Mouse (Mus musculus) limb, embryonic 13.5 days (tissue): ENCODE results near the gene Ptges3l. TPM values are rescaled to one million over a fixed set of nuclear protein-coding genes. Genes with fewer than 3 reads are reported as not detected.
"Not testable (repeated sequence)": the region's sequence is repeated elsewhere in the genome, so short reads cannot be mapped to it uniquely, and the experiment has no call there.

Source experiments
- ATAC-seq: fragments of 200-750 bp; cut with Nextera tagmentation; 2 replicates; pipeline ENCODE4 v1.8.0; 2017; ENCODE audit warnings: low read depth, moderate number of reproducible peaks, moderate TSS enrichment; ENCODE audit not compliant: low FRiP score
- H3K27ac ChIP-seq: fragments of 300-500 bp; sonication (generic); 2 replicates; pipeline ENCODE4 v1.5.1; 2015; ENCODE audit warnings: inconsistent platforms, mild to moderate bottlenecking, moderate library complexity
- H3K27me3 ChIP-seq: fragments of 300-500 bp; sonication (generic); 2 replicates; pipeline ENCODE4 v1.6.1; 2015; ENCODE audit warnings: mild to moderate bottlenecking, inconsistent platforms
- H3K36me3 ChIP-seq: fragments of 300-500 bp; sonication (generic); 2 replicates; pipeline ENCODE4 v1.6.1; 2015; ENCODE audit warnings: inconsistent platforms, mild to moderate bottlenecking, moderate library complexity
- H3K4me1 ChIP-seq: fragments of 300-500 bp; sonication (generic); 2 replicates; pipeline ENCODE4 v1.6.1; 2015; ENCODE audit warnings: inconsistent platforms
- H3K4me2 ChIP-seq: fragments of 300-500 bp; sonication (generic); replicated peaks from 2 replicates; pipeline ENCODE4 v1.6.1; 2015; ENCODE audit warnings: inconsistent platforms, mild to moderate bottlenecking, moderate library complexity
- H3K4me3 ChIP-seq: fragments of 300-500 bp; sonication (generic); 2 replicates; pipeline ENCODE4 v1.5.1; 2015; ENCODE audit warnings: moderate library complexity, mild to moderate bottlenecking, inconsistent platforms
- H3K9ac ChIP-seq: fragments of 300-500 bp; sonication (generic); 2 replicates; pipeline ENCODE4 v1.6.1; 2015; ENCODE audit warnings: mild to moderate bottlenecking, inconsistent platforms
- H3K9me3 ChIP-seq: fragments of 300-500 bp; sonication (generic); 2 replicates; pipeline ENCODE4 v1.6.1; 2016; ENCODE audit warnings: inconsistent platforms
- WGBS: fragments of 180-500 bp; shearing (Covaris S2); methylation state at CpG from one replicate; pipeline ENCODE4 v1.1.7; 2015; 5-methylcytosine and 5-hydroxymethylcytosine counted together
- polyA plus RNA-seq: library from polyadenylated mRNA; unstranded; fragments of >200 nt; fragmentation: Nextera tagmentation; extraction: Ambion mirVana; gene quantifications from 2 replicates; pipeline ENCODE4 v1.2.1, GENCODE M21; 2015

Ptges3l gene
- polyA plus RNA-seq, 1 experiment from 2014 or later = 15.3 TPM

DNA sequence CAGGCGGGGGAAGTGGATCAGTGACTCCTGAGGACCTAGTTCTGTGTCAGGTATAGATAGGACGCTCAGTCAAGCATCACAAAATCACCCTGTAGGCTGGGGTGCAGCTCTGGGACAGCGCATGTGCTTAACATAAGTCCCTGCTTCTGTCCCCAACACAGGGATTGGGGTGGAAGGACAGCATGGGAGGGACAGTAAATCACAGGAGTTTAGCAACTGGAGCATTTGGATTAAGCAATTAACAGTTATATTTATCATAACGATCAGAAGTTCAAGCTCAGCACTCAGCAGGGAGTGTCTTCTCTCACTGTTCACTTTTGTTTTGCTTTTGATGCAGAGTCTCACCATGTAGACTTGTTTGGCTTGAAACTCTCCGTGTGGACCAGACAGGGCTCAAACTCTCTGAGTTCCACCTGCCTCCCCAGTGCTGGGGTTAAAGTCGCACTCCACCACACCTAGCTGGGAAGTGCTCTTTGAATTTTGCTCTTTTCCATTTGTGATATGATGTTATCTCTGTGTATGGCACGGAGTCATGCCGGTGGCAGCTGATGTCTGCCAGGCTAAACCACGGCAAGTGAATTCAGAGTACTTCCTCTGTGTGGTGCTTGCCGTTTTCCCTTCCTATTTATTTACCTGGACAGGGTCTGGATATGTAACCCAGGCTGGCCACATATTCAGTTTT, 27.1 kb upstream of the Ptges3l start:
- ATAC-seq = no peak

DNA sequence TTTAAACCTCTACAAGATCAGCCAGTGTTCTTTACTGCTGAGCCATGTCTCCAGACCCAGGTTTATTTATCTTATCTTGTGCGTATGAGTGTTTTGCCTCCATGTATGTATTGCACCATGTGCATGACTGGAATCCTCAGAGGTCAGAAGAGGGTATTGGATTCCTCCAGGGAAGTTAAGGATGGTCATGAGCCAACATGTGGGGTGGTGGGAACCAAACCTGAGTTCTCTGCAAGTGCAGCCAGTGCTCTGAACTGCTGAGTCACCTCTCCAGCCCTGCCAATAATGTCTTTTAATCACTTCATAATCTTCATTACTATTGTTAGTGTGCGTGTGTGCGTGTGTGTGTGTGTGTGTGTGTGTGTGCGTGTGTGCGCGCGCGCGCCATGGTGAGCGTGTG, 26.4 kb upstream of the Ptges3l start:
- Histone ChIP-seq H3K4me2 (no peak overlapping the region), H3K4me1 (peaks cover 22% of the 10 kb centered on the region), H3K36me3 (peaks cover 3% of the 10 kb centered on the region; the same call in 1 of the 2 replicates), H3K4me3 (no peak overlapping the region), H3K9me3 (no peaks in the 10 kb centered on the region), H3K27me3 (no peaks in the 10 kb centered on the region), H3K27ac (no peak overlapping the region), H3K9ac (no peak overlapping the region)
- ATAC-seq = no peak
- WGBS = 92% methylated on average over 10 of the region's 10 CpGs

More for the DNA sequence above, 27.1 kb upstream of the Ptges3l start:
- H3K27me3 ChIP-seq = no peaks in the 10 kb centered on the region
- H3K4me1 ChIP-seq = peaks cover 22% of the 10 kb centered on the region
- H3K36me3 ChIP-seq = no peaks in the 10 kb centered on the region; the same call in 1 of the 2 replicates
- no peak overlapping the region for H3K4me3 ChIP-seq
- 71% methylated on average over 10 of the region's 10 CpGs for WGBS
- H3K9ac ChIP-seq = no peak overlapping the region
- H3K9me3 ChIP-seq = no peaks in the 10 kb centered on the region
- no peak overlapping the region for H3K27ac ChIP-seq
- H3K4me2 ChIP-seq = no peak overlapping the region

DNA sequence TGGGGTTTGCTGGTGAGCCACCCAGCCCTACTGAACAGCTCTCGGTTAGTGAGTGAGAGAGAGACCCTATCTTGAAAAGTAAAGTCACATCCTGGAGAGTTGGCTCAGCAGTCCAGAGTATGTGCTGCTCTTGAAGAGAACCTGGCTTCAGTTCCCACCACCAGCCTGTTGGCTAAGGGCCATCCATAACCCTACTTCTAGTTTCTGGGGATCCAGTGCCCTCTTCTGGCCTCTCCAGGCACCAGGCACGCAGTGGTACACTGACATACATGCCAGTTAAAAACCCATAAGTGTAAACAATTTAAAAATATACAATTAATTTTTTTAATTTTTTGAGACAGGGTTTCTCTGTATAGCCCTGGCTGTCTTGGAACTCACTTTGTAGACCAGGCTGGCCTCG, 25.3 kb upstream of the Ptges3l start:
- no peak overlapping the region for H3K27ac ChIP-seq
- peaks cover 8% of the 10 kb centered on the region for H3K36me3 ChIP-seq
- no peak overlapping the region for H3K9ac ChIP-seq
- no peak overlapping the region for H3K4me3 ChIP-seq
- 78% methylated on average over 3 of the region's 3 CpGs for WGBS
- H3K4me2 ChIP-seq = no peak overlapping the region
- no peak for ATAC-seq
- H3K4me1 ChIP-seq = peaks cover 22% of the 10 kb centered on the region
- no peaks in the 10 kb centered on the region for H3K9me3 ChIP-seq
- H3K27me3 ChIP-seq = no peaks in the 10 kb centered on the region

- H3K9ac ChIP-seq, H3K27ac ChIP-seq, ATAC-seq, H3K4me3 ChIP-seq, H3K4me2 ChIP-seq, H3K9me3 ChIP-seq, H3K27me3 ChIP-seq: not testable (repeated sequence)
- Histone ChIP-seq H3K36me3 (peaks cover 14% of the 10 kb centered on the region), H3K4me1 (peaks cover 20% of the 10 kb centered on the region; the same call in 1 of the 2 replicates)
- WGBS = 83% methylated on average over 4 of the region's 4 CpGs
These were observed 24.5 kb upstream of the Ptges3l start for GRCm38 (mm10) chr11:101449596-101449995.

DNA sequence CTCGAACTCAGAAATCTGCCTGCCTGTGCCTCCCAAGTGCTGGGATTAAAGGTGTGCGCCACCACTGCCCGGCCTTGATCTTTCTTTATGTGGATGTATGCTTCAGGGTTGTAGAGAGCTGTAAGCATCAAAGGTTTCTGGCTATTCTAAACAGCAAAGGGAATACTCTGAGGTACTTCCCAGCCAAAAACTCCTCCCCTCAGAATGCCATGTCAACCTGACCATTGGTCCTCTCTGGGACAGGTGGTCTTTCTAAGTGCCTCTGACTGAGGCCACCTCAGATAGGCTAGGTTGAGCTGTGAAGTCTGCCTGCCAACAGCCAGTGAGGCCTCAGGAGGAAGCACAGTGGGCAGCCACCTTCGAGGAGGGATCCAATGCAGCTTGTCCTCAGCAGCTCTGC, 23.8 kb upstream of the Ptges3l start:
- Histone ChIP-seq H3K4me3 (peak overlapping the region; percentile 42), H3K4me2 (peak overlapping the region; percentile 60), H3K9ac (peak overlapping the region; percentile 62), H3K4me1 (peaks cover 23% of the 10 kb centered on the region), H3K36me3 (peaks cover 21% of the 10 kb centered on the region), H3K27me3 (no peaks in the 10 kb centered on the region), H3K9me3 (no peaks in the 10 kb centered on the region), H3K27ac (no peak overlapping the region)
- WGBS = 87% methylated on average over 4 of the region's 4 CpGs
- no peak; the same call in 1 of the 2 replicates for ATAC-seq

- peak; percentile 59 for ATAC-seq
These were observed 23.2 kb upstream of the Ptges3l start, which contains the start of gene Ifi35 for GRCm38 (mm10) chr11:101448274-101448746. TSS of gene Ifi35 (plus strand) at chr11:101448407.

GRCm38 (mm10) chr11:101447786-101448185, 22.7 kb upstream of the Ptges3l start:
- 79% methylated on average over 5 of the region's 5 CpGs for WGBS
- no peak overlapping the region for H3K9ac ChIP-seq
- peak overlapping the region; percentile 60; the same call in 1 of the 2 replicates for H3K4me2 ChIP-seq
- H3K9me3 ChIP-seq = no peaks in the 10 kb centered on the region
- ATAC-seq = no peak
- peak overlapping the region; percentile 42 for H3K4me3 ChIP-seq
- H3K27me3 ChIP-seq = no peaks in the 10 kb centered on the region
- H3K4me1 ChIP-seq = peaks cover 33% of the 10 kb centered on the region
- H3K27ac ChIP-seq = peak overlapping the region; percentile 72; the same call in 1 of the 2 replicates
- H3K36me3 ChIP-seq = peaks cover 27% of the 10 kb centered on the region

More at GRCm38 (mm10) chr11:101448274-101448746, 23.2 kb upstream of the Ptges3l start, which contains the start of gene Ifi35:
- Histone ChIP-seq H3K27ac (peak within 1 kb of the TSS; percentile 72; the same call in 1 of the 2 replicates), H3K9ac (peak within 1 kb of the TSS; percentile 62), H3K4me1 (peaks cover 29% of the 10 kb centered on the region), H3K9me3 (no peaks in the 10 kb centered on the region), H3K4me2 (peak within 1 kb of the TSS; percentile 60), H3K27me3 (no peaks in the 10 kb centered on the region), H3K4me3 (peak within 1 kb of the TSS; percentile 42), H3K36me3 (peaks cover 27% of the 10 kb centered on the region)
- WGBS = 25% methylated on average over 10 of the region's 10 CpGs

DNA sequence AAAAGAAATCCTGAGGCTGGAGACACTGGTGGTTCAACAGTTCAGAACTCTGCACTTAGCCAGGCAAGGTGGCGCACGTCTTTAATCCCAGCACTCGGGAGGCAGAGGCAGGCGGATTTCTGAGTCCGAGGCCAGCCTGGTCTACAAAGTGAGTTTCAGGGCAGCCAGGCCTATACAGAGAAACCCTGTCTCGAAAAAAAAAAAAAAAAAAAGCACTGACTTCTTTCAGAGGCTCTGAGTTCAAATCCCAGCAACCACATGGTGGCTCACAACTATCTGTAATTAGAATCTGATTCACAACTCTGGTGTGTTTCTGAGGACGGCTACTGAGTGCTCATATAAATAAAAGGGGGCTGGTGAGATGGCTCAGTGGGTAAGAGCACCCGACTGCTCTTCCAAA, 21.7 kb upstream of the Ptges3l start:
- H3K36me3 ChIP-seq = peaks cover 27% of the 10 kb centered on the region
- not testable (repeated sequence) for ATAC-seq, H3K4me2 ChIP-seq, H3K4me3 ChIP-seq, H3K27me3 ChIP-seq, H3K27ac ChIP-seq, H3K9me3 ChIP-seq, H3K9ac ChIP-seq
- H3K4me1 ChIP-seq = peaks cover 33% of the 10 kb centered on the region
- WGBS = 90% methylated on average over 8 of the region's 8 CpGs

- H3K9me3 ChIP-seq = no peaks in the 10 kb centered on the region
- peaks cover 33% of the 10 kb centered on the region for H3K4me1 ChIP-seq
- H3K9ac ChIP-seq = no peak overlapping the region
- H3K27me3 ChIP-seq = no peaks in the 10 kb centered on the region
- H3K4me2 ChIP-seq = no peak overlapping the region
- ATAC-seq = no peak
- H3K36me3 ChIP-seq = peaks cover 27% of the 10 kb centered on the region
- no peak overlapping the region for H3K4me3 ChIP-seq
- H3K27ac ChIP-seq = no peak overlapping the region
- WGBS = 81% methylated on average over 1 of the region's 1 CpGs
These were observed 21.2 kb upstream of the Ptges3l start for GRCm38 (mm10) chr11:101446319-101446718.

GRCm38 (mm10) chr11:101442760-101443159, 17.6 kb upstream of the Ptges3l start:
- peak overlapping the region; percentile 96 for H3K4me2 ChIP-seq
- no peaks in the 10 kb centered on the region for H3K27me3 ChIP-seq
- peak overlapping the region; percentile 95 for H3K27ac ChIP-seq
- no peaks in the 10 kb centered on the region for H3K9me3 ChIP-seq
- H3K9ac ChIP-seq = peak overlapping the region; percentile 98
- H3K4me1 ChIP-seq = peaks cover 20% of the 10 kb centered on the region
- peaks cover 27% of the 10 kb centered on the region for H3K36me3 ChIP-seq
- under 1% methylated on average over 14 of the region's 14 CpGs for WGBS
- peak overlapping the region; percentile 85 for H3K4me3 ChIP-seq
- ATAC-seq = 0 out of 2 replicates have a peak, but pooled peaks have one; percentile 0

- H3K36me3 ChIP-seq = peaks cover 27% of the 10 kb centered on the region
- H3K27ac ChIP-seq = peak within 1 kb of the TSS; percentile 95
- H3K4me2 ChIP-seq = peak within 1 kb of the TSS; percentile 96
- H3K9ac ChIP-seq = peak within 1 kb of the TSS; percentile 98
- no peaks in the 10 kb centered on the region for H3K27me3 ChIP-seq
- H3K9me3 ChIP-seq = no peaks in the 10 kb centered on the region
- peaks cover 20% of the 10 kb centered on the region for H3K4me1 ChIP-seq
- peak; percentile 100 for ATAC-seq
- H3K4me3 ChIP-seq = peak within 1 kb of the TSS; percentile 85
- under 1% methylated on average over 42 of the region's 42 CpGs for WGBS
These were observed 17.1 kb upstream of the Ptges3l start, which contains the start of gene Rpl27 for GRCm38 (mm10) chr11:101442127-101442693. TSS of gene Rpl27 (plus strand) at chr11:101442298.

- H3K4me2 ChIP-seq = peak overlapping the region; percentile 57
- WGBS = 36% methylated on average over 15 of the region's 15 CpGs
- ATAC-seq, H3K27ac ChIP-seq, H3K27me3 ChIP-seq, H3K9me3 ChIP-seq, H3K9ac ChIP-seq: not testable (repeated sequence)
- peaks cover 24% of the 10 kb centered on the region for H3K36me3 ChIP-seq
- H3K4me3 ChIP-seq = peak overlapping the region; percentile 85
- peaks cover 20% of the 10 kb centered on the region for H3K4me1 ChIP-seq
These were observed 16.5 kb upstream of the Ptges3l start for GRCm38 (mm10) chr11:101441450-101442126.
